Mouse (Mus musculus) midbrain, embryonic 13.5 days (tissue): ENCODE data around the gene Diras1. TPM values are rescaled to one million over a fixed set of nuclear protein-coding genes. Genes with fewer than 3 reads are reported as not detected.
A peak's percentile ranks its signal among the peaks of the same experiment; 100 is the strongest.

ENCODE experiments used
- ATAC-seq: fragments of 200-750 bp; cut with Nextera tagmentation; 2 replicates; pipeline ENCODE4 v1.8.0; 2017; ENCODE audit warnings: mild to moderate bottlenecking, moderate TSS enrichment, moderate library complexity
- H3K27ac ChIP-seq: fragments of 300-500 bp; sonication (generic); 2 replicates; pipeline ENCODE4 v1.5.1; 2015; ENCODE audit warnings: inconsistent platforms, mild to moderate bottlenecking, moderate library complexity
- H3K27me3 ChIP-seq: fragments of 300-500 bp; sonication (generic); 2 replicates; pipeline ENCODE4 v1.6.1; 2015; ENCODE audit warnings: mild to moderate bottlenecking, inconsistent platforms
- H3K36me3 ChIP-seq: fragments of 300-500 bp; sonication (generic); 2 replicates; pipeline ENCODE4 v1.6.1; 2015; ENCODE audit warnings: mild to moderate bottlenecking, inconsistent platforms
- H3K4me1 ChIP-seq: fragments of 300-500 bp; sonication (generic); replicated peaks from 2 replicates; pipeline ENCODE4 v1.6.1; 2015; ENCODE audit warnings: inconsistent platforms
- H3K4me2 ChIP-seq: fragments of 300-500 bp; sonication (generic); replicated peaks from 2 replicates; pipeline ENCODE4 v1.6.1; 2015; ENCODE audit warnings: moderate library complexity, mild to moderate bottlenecking, inconsistent platforms
- H3K4me3 ChIP-seq: fragments of 300-500 bp; sonication (generic); replicated peaks from 2 replicates; pipeline ENCODE4 v1.5.1; 2015; ENCODE audit warnings: mild to moderate bottlenecking, inconsistent platforms
- H3K9ac ChIP-seq: fragments of 300-500 bp; sonication (generic); replicated peaks from 2 replicates; pipeline ENCODE4 v1.6.1; 2015; ENCODE audit warnings: mild to moderate bottlenecking, inconsistent platforms
- H3K9me3 ChIP-seq: fragments of 300-500 bp; sonication (generic); 2 replicates; pipeline ENCODE4 v1.6.1; 2016; ENCODE audit warnings: mild to moderate bottlenecking, inconsistent platforms
- WGBS: fragments of 180-500 bp; shearing (Covaris S2); methylation state at CpG from one replicate; pipeline ENCODE4 v1.1.7; 2015; 5-methylcytosine and 5-hydroxymethylcytosine counted together
- polyA plus RNA-seq: library from polyadenylated mRNA; unstranded; fragments of >200 nt; fragmentation: Nextera tagmentation; extraction: Ambion mirVana; gene quantifications from 2 replicates; pipeline ENCODE4 v1.2.1, GENCODE M21; 2015

The Diras1 gene
- polyA plus RNA-seq, 1 experiment from 2014 or later = 30.9 TPM

DNA sequence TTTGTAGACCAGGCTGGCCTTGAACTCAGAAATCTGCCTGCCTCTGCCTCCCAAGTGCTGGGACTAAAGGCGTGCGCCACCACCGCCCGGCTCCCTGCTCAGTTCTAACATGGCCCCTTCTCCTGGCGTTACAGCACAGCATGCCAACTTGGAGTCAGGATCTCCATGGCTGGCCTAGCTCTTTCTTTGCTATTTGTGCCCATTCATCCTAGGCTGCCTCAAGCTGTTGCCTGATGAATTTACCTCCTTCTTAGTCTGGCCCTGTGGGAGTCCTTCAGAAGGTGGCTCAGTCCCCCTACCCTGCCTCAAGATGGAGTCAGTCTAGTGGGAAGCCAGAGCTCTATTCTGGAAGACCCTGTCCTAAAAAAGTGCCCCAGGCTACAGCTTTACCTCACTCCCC is 1.4 kb upstream of the Diras1 start:
- no peak overlapping the region for H3K27ac ChIP-seq
- H3K27me3 ChIP-seq = peaks cover 27% of the 10 kb centered on the region
- peaks cover 16% of the 10 kb centered on the region for H3K4me1 ChIP-seq
- H3K9ac ChIP-seq = no peak overlapping the region
- H3K4me2 ChIP-seq = no peak overlapping the region
- H3K9me3 ChIP-seq = no peaks in the 10 kb centered on the region
- H3K36me3 ChIP-seq = peaks cover 25% of the 10 kb centered on the region
- no peak for ATAC-seq
- WGBS = 88% methylated on average over 5 of the region's 5 CpGs
- no peak overlapping the region for H3K4me3 ChIP-seq

DNA sequence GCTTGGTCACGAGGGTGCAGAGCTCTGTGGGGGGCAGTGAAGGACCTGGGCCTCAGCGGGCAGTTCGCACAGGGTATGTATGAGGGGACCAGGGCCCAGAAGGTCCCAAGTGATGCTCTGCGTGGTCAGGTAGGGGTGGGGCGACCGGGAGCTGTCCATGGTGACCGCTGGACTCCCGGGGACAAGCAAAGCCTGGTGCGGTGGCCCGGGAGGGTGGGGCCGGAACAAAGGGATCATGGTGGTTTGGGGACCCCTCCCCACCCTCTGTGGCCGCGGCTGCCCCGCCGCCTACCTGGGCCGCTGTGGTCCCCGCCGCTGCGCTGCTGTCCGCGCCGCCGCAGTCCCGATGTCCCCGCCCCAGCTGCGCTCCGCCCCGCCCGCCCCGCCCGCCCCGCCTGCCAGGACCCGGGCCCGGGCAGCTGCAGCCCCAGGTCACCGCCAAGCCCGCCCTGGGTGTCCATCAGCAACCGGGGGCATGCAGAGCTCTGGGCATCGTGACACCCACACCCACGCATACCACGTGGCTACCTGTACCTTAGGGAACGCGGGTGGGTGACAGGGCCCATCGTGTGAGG is 328 bp downstream of the Diras1 start:
- no peak overlapping the region for H3K27ac ChIP-seq
- peak overlapping the region; percentile 77 for H3K4me2 ChIP-seq
- peak overlapping the region; percentile 85 for H3K9ac ChIP-seq
- peaks cover 16% of the 10 kb centered on the region for H3K4me1 ChIP-seq
- peak overlapping the region; percentile 57 for H3K4me3 ChIP-seq
- no peaks in the 10 kb centered on the region for H3K9me3 ChIP-seq
- H3K27me3 ChIP-seq = peaks cover 33% of the 10 kb centered on the region
- WGBS = 2% methylated on average over 22 of the region's 43 CpGs
- peaks cover 12% of the 10 kb centered on the region for H3K36me3 ChIP-seq
- ATAC-seq = peak; percentile 61

DNA sequence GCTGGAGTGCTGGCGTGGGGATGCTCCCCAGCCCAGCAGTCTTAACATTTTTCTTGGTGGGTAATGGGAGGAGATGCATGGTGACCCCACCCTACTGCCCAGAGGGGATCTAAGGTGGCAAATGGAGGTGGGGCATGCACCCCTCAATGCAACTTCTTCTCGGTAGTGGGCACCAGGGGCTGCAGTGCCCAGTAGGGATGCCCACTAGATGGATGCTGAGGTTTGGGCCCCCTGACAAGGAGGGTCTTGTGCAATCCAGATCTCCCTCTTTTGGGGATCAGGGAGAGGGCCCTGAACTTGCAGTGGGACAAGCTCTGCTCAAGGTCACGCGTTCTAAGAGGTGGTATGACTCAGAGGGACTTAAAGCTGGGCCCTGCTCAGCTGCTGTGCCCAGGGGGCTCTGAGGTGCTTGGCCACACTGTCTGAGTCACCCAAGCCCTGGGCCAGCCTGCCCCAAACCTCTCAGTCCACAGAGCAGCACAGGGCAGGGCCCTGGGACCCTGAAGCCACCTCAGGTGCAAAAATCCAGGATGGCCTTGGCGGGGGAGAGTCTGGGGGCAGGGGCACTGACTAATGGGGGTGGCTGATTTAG is 1.0 kb downstream of the Diras1 start:
- no peak overlapping the region for H3K27ac ChIP-seq
- 73% methylated on average over 5 of the region's 5 CpGs for WGBS
- peak; percentile 51 for ATAC-seq
- H3K9ac ChIP-seq = peak overlapping the region; percentile 85
- H3K27me3 ChIP-seq = peaks cover 33% of the 10 kb centered on the region
- H3K4me1 ChIP-seq = peaks cover 16% of the 10 kb centered on the region
- H3K9me3 ChIP-seq = no peaks in the 10 kb centered on the region
- H3K4me3 ChIP-seq = peak overlapping the region; percentile 57
- H3K4me2 ChIP-seq = peak overlapping the region; percentile 77
- 0 out of 2 replicates have a peak, but pooled peaks cover 5% of the 10 kb centered on the region for H3K36me3 ChIP-seq

DNA sequence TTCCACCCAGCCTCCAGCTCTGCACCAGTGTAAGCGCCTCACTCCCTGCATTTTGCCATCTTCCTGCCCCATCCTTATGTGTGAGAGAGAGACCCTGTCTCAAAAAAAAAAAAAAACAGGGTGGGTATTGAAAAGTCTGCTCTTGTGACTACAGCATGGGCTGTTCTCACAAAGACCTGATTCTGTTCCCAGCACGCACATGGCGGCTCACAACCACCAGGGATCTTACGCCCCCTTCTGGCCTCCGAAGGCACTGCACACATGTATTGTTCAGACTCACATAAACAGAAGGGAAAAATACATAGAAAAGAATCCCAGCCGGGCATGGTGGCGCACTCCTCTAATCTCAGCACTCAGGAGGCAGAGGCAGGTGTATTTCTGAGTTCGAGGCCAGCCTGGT is 2.7 kb downstream of the Diras1 start:
- no peak for ATAC-seq
- Histone ChIP-seq H3K4me3 (no peak overlapping the region), H3K27ac (no peak overlapping the region), H3K9ac (no peak overlapping the region), H3K36me3 (0 out of 2 replicates have a peak, but pooled peaks cover 4% of the 10 kb centered on the region), H3K27me3 (peaks cover 33% of the 10 kb centered on the region), H3K4me2 (no peak overlapping the region), H3K4me1 (peaks cover 16% of the 10 kb centered on the region), H3K9me3 (no peaks in the 10 kb centered on the region)
- 64% methylated on average over 8 of the region's 8 CpGs for WGBS

DNA sequence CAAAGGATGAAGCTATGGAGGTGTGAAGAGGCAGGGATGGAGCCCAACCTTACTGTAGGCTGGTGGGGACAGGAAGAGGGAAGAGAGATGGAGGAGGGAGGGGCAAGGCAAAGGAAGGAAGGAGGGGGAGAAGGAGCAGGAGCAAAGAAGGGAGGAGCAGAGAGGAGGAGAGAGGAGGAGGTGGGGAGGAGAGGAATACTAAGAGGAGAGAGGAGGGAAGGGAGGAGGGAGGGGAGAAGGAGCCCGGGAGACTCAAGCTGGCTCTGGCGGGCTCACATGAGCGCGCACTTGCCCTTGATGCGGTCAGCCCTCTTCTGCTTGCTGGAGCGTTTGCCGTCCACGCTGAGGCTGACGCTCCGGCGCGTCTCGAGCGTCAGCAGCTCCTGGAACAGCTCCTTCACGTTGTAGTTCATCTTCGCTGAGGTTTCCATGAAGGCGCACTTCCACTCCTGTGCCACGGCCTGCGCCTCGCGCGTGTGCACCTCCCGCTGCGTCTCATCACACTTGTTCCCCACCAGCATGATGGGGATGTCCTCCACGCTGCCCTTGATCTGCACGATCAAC is 3.8 kb downstream of the Diras1 start:
- Histone ChIP-seq H3K36me3 (0 out of 2 replicates have a peak, but pooled peaks cover 4% of the 10 kb centered on the region), H3K4me1 (peaks cover 16% of the 10 kb centered on the region), H3K9me3 (no peaks in the 10 kb centered on the region), H3K9ac (peak overlapping the region; percentile 39; the same call in 1 of the 2 replicates), H3K27ac (no peak overlapping the region), H3K4me3 (no peak overlapping the region), H3K4me2 (peak overlapping the region; percentile 6; the same call in 1 of the 2 replicates), H3K27me3 (peaks cover 33% of the 10 kb centered on the region)
- WGBS = 22% methylated on average over 24 of the region's 26 CpGs
- ATAC-seq = no peak

DNA sequence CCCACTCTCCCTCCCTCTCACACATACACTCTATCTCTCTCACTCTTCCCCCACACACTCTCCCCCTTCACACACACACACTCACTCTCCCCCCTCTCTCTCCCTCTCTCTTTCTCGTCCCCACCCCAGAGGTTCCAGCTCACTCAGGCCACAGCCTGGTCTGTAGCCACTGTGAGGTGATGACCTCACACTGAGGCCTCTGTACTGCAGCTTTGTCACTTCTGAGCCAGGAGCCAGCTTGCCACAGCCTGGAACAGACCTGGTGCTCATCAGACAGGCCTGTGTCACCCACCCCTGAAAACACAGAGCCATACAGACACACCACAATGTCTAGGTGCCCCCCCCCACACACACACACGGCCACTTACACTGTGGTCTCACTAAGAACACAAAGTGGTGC is 5.3 kb downstream of the Diras1 start:
- WGBS = 63% methylated on average over 2 of the region's 2 CpGs
- Histone ChIP-seq H3K27ac (no peak overlapping the region), H3K27me3 (peaks cover 33% of the 10 kb centered on the region), H3K9me3 (no peaks in the 10 kb centered on the region), H3K4me1 (peaks cover 15% of the 10 kb centered on the region), H3K4me2 (no peak overlapping the region), H3K4me3 (no peak overlapping the region), H3K36me3 (0 out of 2 replicates have a peak, but pooled peaks cover 4% of the 10 kb centered on the region), H3K9ac (no peak overlapping the region; the same call in 1 of the 2 replicates)
- no peak for ATAC-seq

DNA sequence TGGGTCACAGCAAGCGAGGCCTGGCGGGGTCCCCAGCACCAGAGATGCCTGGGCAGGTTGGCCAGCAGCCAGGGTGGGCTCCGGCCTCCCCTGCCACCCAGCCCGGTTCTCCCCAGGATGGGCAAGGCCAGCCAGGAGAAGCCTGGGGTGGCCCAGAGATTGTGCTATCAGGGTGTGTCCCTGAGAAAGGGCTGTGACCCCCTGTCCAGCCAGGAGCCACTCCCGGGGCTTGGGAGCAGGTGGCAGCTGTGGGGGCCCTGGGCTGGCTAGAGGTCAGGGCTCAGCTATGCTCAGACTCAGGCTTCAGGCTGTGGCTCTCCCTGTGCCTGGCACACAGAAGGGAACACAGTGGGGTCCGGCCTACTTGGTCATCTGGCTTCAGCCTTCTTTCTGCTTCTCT is 5.8 kb downstream of the Diras1 start:
- H3K27ac ChIP-seq = no peak overlapping the region
- H3K9ac ChIP-seq = no peak overlapping the region
- 82% methylated on average over 6 of the region's 6 CpGs for WGBS
- no peak overlapping the region for H3K4me2 ChIP-seq
- no peak for ATAC-seq
- no peaks in the 10 kb centered on the region for H3K9me3 ChIP-seq
- H3K27me3 ChIP-seq = peaks cover 31% of the 10 kb centered on the region
- H3K36me3 ChIP-seq = 0 out of 2 replicates have a peak, but pooled peaks cover 4% of the 10 kb centered on the region
- no peak overlapping the region for H3K4me3 ChIP-seq
- peaks cover 14% of the 10 kb centered on the region for H3K4me1 ChIP-seq

DNA sequence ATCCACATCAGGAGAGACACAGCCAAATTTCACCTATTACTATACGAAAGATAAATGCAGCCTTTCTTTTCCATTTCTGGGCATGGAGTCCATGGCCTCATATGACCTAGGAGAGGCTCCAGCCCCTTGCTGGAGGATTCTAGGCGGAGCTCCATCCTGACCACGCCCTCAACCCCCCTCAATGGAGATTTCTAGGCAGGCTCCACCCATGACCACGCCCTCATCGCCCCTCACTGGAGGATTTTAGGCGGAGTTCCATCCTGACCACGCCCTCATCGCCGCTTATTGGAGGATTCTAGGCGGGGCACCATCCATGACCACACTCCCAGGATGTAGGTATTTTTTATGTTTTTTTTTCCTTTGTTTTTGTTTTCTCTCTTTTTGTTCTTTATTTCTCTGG is 7.1 kb downstream of the Diras1 start:
- H3K9me3 ChIP-seq = no peaks in the 10 kb centered on the region
- whole genome bisulfite sequencing = 50% methylated on average over 10 of the region's 10 CpGs
- peaks cover 17% of the 10 kb centered on the region for H3K27me3 ChIP-seq
- no peak overlapping the region for H3K9ac ChIP-seq
- ATAC-seq = no peak
- no peak overlapping the region for H3K4me3 ChIP-seq
- no peak overlapping the region for H3K27ac ChIP-seq
- peaks cover 15% of the 10 kb centered on the region for H3K4me1 ChIP-seq
- 0 out of 2 replicates have a peak, but pooled peaks cover 4% of the 10 kb centered on the region for H3K36me3 ChIP-seq
- H3K4me2 ChIP-seq = no peak overlapping the region

DNA sequence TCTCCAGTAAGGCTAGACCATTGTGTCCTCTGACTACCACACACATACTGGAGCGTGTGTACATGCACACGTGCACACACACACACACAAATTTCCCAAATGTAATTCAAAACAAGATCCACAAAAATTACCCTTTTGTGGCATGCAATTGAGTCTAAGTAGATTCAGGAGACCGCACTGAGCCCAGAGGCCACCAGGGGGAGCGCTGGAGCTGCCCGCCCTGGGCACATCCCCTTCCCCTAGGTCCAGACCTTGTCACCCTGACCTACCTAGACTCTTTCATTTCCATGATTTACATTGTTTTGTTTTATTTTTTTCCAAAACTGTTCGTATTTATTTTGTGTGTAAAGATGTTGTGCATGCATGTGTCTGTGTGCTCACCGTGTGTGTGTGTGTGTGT is 8.8 kb downstream of the Diras1 start:
- ATAC-seq = no peak
- Histone ChIP-seq H3K36me3 (0 out of 2 replicates have a peak, but pooled peaks cover 4% of the 10 kb centered on the region), H3K9me3 (no peaks in the 10 kb centered on the region), H3K27me3 (peaks cover 8% of the 10 kb centered on the region; the same call in 1 of the 2 replicates), H3K4me1 (peaks cover 10% of the 10 kb centered on the region; the same call in 1 of the 2 replicates), H3K4me2 (no peak overlapping the region), H3K27ac (no peak overlapping the region), H3K9ac (no peak overlapping the region), H3K4me3 (no peak overlapping the region)
- WGBS = 9% methylated on average over 7 of the region's 7 CpGs

DNA sequence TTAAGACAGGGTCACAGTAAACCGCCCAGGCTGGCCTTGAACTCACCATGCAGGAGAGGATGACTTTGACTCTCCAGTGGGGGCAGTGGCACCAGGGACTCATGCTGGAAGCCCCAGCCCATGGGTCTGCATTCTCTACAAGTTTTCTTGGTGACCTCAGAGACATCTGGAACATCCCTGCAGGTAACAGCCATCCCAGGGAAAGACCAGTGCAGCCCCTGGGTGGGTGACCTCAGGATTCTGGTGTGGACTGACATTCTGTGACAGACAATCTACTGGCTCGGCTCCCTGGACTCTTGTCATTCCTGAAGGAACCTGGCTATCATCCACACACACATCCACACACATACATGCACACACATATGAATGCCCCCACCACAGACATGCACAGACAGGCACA is 9.8 kb downstream of the Diras1 start:
- ATAC-seq = no peak
- no peak overlapping the region for H3K4me2 ChIP-seq
- WGBS = 95% methylated on average over 2 of the region's 2 CpGs

DNA sequence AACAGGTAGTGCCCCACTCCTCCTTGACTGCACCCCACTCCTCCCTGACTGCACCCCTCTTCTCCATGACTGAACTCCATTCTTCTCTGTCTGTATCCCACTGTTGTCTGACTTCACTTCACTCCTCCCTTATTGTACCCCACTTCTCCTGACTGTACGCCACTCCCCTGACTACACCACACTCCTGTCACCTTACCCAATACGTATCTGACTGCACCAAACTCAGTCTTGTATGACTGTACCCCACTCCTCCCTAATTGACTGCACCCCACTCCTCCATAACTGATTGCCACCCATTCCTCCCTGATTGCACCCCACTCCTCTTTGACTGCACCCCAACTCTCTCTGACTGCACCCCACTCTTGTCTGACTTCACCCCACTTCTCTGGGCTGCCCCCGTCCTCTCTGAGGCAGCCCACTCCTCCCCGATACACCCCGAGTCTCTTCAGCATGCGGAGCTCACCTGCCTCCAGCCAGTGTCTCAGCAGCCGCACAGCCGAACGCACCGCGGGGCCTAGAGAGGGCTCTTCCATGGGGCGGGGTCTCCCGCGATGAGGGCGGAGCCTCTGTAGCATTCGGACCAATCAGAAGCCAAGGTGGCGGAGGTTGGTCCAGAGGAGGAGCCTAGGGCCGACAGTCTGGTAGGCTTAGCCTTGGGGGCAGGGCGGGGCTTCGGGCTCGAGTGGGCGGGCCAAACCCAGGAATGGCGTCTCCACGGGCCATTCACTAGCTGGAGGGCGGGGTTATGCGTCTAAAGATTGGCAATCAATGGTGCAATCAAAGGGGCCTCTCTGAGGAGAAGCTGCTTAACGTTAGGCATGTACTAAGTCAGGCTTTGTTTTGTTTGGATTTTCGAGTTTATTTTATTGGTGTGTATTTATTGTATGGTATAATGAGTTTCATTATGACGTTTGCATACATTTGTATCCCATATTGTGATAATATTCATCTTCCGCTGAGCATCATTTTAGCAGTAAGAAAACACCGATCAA is 10.8 kb downstream of the Diras1 start, which contains the start of gene Gng7:
TSS of gene Gng7 (minus strand) at position 553 of the 992 bp plus-strand sequence.
- no peaks in the 10 kb centered on the region for H3K36me3 ChIP-seq
- H3K9ac ChIP-seq = peak within 1 kb of the TSS; percentile 61
- peak; percentile 94 for ATAC-seq
- H3K27me3 ChIP-seq = peaks cover 4% of the 10 kb centered on the region; the same call in 1 of the 2 replicates
- H3K27ac ChIP-seq = no peak within 1 kb of the TSS
- peak within 1 kb of the TSS; percentile 39 for H3K4me3 ChIP-seq
- no peaks in the 10 kb centered on the region for H3K9me3 ChIP-seq
- peak within 1 kb of the TSS; percentile 60 for H3K4me2 ChIP-seq
- WGBS = 9% methylated on average over 31 of the region's 31 CpGs
- peaks cover 10% of the 10 kb centered on the region; the same call in 1 of the 2 replicates for H3K4me1 ChIP-seq

More for the DNA sequence above, 9.8 kb downstream of the Diras1 start:
- Histone ChIP-seq H3K36me3 (0 out of 2 replicates have a peak, but pooled peaks cover 2% of the 10 kb centered on the region), H3K9ac (no peak overlapping the region), H3K4me1 (peaks cover 10% of the 10 kb centered on the region; the same call in 1 of the 2 replicates), H3K27ac (no peak overlapping the region), H3K9me3 (no peaks in the 10 kb centered on the region), H3K4me3 (no peak overlapping the region), H3K27me3 (peaks cover 4% of the 10 kb centered on the region; the same call in 1 of the 2 replicates)
